Mouse (Mus musculus) bone marrow, adult 2 months (tissue): ENCODE measurements around the gene Sart1.

Experiments used
- CTCF ChIP-seq: fragments of 200-500 bp; IDR thresholded peaks from 2 replicates; pipeline ENCODE4 v1.5.1; 2011; ENCODE audit warnings: low read length, control low read depth; ENCODE audit not compliant: control insufficient read depth, insufficient read depth
- POLR2A ChIP-seq: fragments of 200-500 bp; IDR thresholded peaks from 2 replicates; pipeline ENCODE4 v1.6.1; 2011; ENCODE audit warnings: low read depth, mild to moderate bottlenecking, control low read depth, low read length, borderline replicate concordance; ENCODE audit not compliant: control insufficient read depth

DNA sequence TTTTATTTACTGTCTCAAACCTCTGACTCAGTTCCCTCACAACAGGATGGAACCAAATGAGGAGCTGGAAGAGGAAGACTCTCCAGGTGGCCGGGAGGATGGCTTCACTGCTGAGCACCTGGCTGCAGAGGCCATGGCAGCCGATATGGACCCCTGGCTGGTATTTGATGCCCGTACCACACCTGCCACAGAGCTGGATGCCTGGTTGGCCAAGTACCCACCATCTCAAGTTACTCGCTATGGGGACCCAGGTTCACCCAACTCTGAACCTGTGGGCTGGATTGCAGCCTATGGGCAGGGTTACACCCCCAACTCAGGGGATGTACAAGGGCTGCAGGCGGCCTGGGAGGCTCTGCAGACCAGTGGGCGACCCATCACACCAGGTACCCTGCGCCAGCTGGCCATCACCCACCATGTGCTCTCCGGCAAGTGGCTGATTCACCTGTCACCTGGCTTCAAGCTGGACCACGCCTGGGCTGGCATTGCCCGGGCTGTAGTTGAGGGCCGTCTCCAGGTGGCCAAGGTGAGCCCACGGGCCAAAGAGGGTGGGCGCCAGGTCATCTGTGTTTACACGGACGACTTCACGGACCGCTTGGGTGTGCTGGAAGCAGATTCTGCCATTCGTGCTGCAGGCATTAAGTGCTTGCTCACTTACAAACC is 37.5 kb upstream of the Sart1 start:
- TF ChIP-seq CTCF = no peak
- TF ChIP-seq POLR2A = no peak
